Mouse (Mus musculus) liver, postnatal 0 days (tissue): ENCODE data around the gene Uqcr11. TPM values are rescaled to one million over a fixed set of nuclear protein-coding genes. Genes with fewer than 3 reads are reported as not detected.

ENCODE experiments used
- ATAC-seq: fragments of 200-750 bp; cut with Nextera tagmentation; 2 replicates; pipeline ENCODE4 v1.8.0; 2017; ENCODE audit warnings: mild to moderate bottlenecking, moderate library complexity
- DNase-seq: peaks from one replicate; pipeline ENCODE4 v3.0.0-alpha.2; 2016
- H3K27ac ChIP-seq: fragments of 300-500 bp; sonication (generic); 2 replicates; pipeline ENCODE4 v1.5.1; 2014; ENCODE audit warnings: antibody characterized with exemption, moderate library complexity, mild to moderate bottlenecking, low read depth
- H3K27me3 ChIP-seq: fragments of 300-500 bp; sonication (generic); 2 replicates; pipeline ENCODE4 v1.6.1; 2014; ENCODE audit warnings: low read length, control low read depth, mixed read lengths; ENCODE audit not compliant: insufficient read depth
- H3K36me3 ChIP-seq: fragments of 300-500 bp; sonication (generic); replicated peaks from 2 replicates; pipeline ENCODE4 v1.6.1; 2014; ENCODE audit warnings: mild to moderate bottlenecking, control low read depth, low read length, moderate library complexity, mixed read lengths; ENCODE audit not compliant: insufficient read depth
- H3K4me1 ChIP-seq: fragments of 300-500 bp; sonication (generic); 2 replicates; pipeline ENCODE4 v1.6.1; 2014; ENCODE audit warnings: antibody characterized with exemption, mild to moderate bottlenecking, control low read depth; ENCODE audit not compliant: insufficient read depth
- H3K4me2 ChIP-seq: fragments of 300-500 bp; sonication (generic); 2 replicates; pipeline ENCODE4 v1.6.1; 2014; ENCODE audit warnings: low read depth, mild to moderate bottlenecking, low read length, moderate library complexity, mixed read lengths
- H3K4me3 ChIP-seq: fragments of 300-500 bp; sonication (generic); 2 replicates; pipeline ENCODE4 v1.5.1; 2014; ENCODE audit warnings: low read depth, low read length
- H3K9ac ChIP-seq: fragments of 300-500 bp; sonication (generic); replicated peaks from 2 replicates; pipeline ENCODE4 v1.6.1; 2014; ENCODE audit warnings: mild to moderate bottlenecking, moderate library complexity
- H3K9me3 ChIP-seq: fragments of 300-500 bp; sonication (generic); 2 replicates; pipeline ENCODE4 v1.6.1; 2016; ENCODE audit warnings: mild to moderate bottlenecking, control low read depth, low read length, mixed read lengths
- CTCF ChIP-seq: sonication (generic); IDR thresholded peaks from 2 replicates; pipeline ENCODE4 v1.5.1; 2016; ENCODE audit warnings: antibody characterized with exemption, low read depth
- EP300 ChIP-seq: IDR thresholded peaks from 2 replicates; pipeline ENCODE4 v1.6.1; 2016; ENCODE audit warnings: antibody characterized with exemption, low read depth, mild to moderate bottlenecking
- WGBS: fragments of 180-500 bp; shearing (Covaris S2); extraction: QIAGEN DNeasy Blood & Tissue Kit; methylation state at CpG from one replicate; pipeline ENCODE4 v1.1.7; 2014; ENCODE audit not compliant: insufficient replicate concordance; 5-methylcytosine and 5-hydroxymethylcytosine counted together
- polyA plus RNA-seq: library from polyadenylated mRNA; unstranded; fragments of >200 nt; fragmentation: Nextera tagmentation; extraction: Ambion mirVana; gene quantifications from 2 replicates; pipeline ENCODE4 v1.2.1, GENCODE M21; 2015

The Uqcr11 gene
- polyA plus RNA-seq, 1 experiment from 2014 or later, result 771 TPM

DNA sequence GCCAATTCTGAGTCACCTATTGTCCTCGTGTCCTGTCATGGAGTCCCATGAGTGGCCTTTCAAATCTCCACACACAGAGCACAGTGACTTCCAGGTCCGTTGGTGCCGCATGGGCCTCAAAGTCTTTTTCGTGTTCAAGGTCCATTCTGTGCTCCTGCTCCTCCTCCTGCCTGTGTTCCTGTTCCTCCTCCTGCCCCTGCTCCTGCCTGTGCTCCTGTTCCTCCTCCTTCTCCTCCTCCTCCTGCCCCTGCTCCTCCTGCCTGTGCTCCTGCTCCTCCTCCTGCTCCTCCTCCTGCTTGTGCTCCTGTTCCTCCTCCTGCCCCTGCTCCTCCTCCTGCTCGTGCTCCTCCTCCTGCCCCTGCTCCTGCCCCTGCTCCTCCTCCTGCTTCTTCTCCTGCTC is 38.7 kb downstream of the Uqcr11 start:
- Histone ChIP-seq H3K4me2 (no peak overlapping the region), H3K4me3 (no peak overlapping the region), H3K27ac (no peak overlapping the region), H3K27me3 (peaks cover 20% of the 10 kb centered on the region), H3K9ac (no peak overlapping the region), H3K9me3 (no peaks in the 10 kb centered on the region), H3K4me1 (no peaks in the 10 kb centered on the region; the same call in 1 of the 2 replicates), H3K36me3 (no peaks in the 10 kb centered on the region)
- TF ChIP-seq EP300 (no peak), CTCF (no peak)
- ATAC-seq (no peak), DNase-seq (no peak)
- 56% methylated on average over 5 of the region's 5 CpGs for WGBS

DNA sequence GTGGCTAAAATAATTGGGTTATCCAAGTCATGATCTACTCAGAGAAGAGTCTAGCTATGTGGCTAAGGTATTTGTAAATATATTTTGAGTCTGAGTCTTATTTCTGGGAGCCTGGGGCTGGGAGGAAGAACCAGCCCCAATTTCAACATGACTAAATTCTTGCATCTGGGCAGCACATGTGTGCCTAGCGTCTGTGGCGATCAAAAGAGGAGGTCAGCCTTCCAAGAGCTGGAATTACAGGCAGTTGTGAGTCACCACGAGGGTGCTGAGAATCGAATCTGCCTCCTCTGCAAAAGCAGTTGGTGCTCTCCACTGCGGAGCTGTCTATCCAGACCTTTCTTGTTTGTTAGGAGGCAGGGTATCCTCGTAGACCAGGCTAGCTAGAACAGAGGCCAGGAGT is 40.9 kb downstream of the Uqcr11 start:
- no peak for DNase-seq
- Histone ChIP-seq H3K4me2 (no peak overlapping the region), H3K36me3 (no peaks in the 10 kb centered on the region), H3K27me3 (peaks cover 16% of the 10 kb centered on the region; the same call in 1 of the 2 replicates), H3K4me3 (no peak overlapping the region), H3K9me3 (no peaks in the 10 kb centered on the region), H3K9ac (no peak overlapping the region), H3K4me1 (no peaks in the 10 kb centered on the region), H3K27ac (no peak overlapping the region)
- WGBS, result 60% methylated on average over 6 of the region's 6 CpGs
- ATAC-seq, result no peak
- TF ChIP-seq EP300, result no peak
- TF ChIP-seq CTCF, result no peak

DNA sequence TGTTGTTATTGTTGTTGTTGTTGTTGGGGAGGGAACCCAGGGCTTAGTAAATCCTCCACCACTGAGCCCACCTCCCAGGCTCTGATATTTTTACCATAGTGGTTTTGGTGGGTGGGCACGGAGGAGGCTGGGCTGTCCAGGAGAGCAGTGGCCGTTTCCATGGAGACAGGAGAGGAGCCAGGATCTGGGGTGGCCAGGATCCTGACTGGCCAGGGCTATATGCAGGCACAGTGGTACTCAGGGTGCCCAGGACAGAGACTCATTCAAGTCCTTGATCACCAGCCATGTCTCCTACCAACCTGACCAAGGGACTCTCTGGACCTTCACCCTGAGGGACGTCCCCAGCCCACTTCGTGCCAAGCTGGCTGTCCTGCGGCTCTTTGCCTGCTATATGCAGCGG is 42.9 kb downstream of the Uqcr11 start:
- H3K4me1 ChIP-seq, result no peaks in the 10 kb centered on the region
- no peak overlapping the region for H3K27ac ChIP-seq
- no peak overlapping the region for H3K4me2 ChIP-seq
- H3K4me3 ChIP-seq, result no peak overlapping the region
- H3K9me3 ChIP-seq, result no peaks in the 10 kb centered on the region
- no peak for ATAC-seq
- H3K27me3 ChIP-seq, result peaks cover 29% of the 10 kb centered on the region; the same call in 1 of the 2 replicates
- WGBS, result 52% methylated on average over 6 of the region's 6 CpGs
- no peak for TF ChIP-seq CTCF
- no peak for TF ChIP-seq EP300
- H3K36me3 ChIP-seq, result no peaks in the 10 kb centered on the region
- DNase-seq, result no peak
- no peak overlapping the region for H3K9ac ChIP-seq

DNA sequence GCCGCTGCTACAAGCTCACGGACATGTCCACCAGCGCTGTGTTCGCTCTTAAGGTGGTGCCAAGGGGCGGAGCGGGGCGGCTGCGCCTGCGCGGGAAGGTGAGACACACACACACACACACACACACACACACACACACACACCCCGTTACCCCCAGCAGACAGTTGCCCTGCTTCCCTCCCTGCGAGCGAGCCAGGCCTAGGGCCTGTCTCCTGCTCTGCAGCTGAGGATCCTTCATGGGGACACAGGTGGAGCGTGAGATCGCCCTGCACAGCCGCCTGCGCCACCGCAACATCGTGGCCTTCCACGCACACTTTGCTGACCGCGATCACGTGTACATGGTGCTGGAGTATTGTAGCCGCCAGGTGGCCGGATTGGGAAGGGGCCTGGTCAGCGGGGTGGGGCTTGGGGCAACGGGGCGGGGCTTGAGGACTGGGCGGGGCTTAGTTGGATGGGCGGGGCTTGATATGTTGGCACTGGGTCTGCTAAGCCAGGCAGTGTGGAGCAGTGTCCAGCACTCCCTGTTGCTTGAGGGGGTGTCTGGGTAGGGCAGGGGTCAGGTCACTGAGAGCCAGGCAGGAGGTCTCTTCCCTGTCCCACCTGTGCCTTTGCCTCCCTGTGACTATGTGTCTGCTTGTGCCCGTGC is 48.5 kb downstream of the Uqcr11 start:
- Histone ChIP-seq H3K4me3 (no peak overlapping the region), H3K27ac (no peak overlapping the region), H3K27me3 (peaks cover 64% of the 10 kb centered on the region), H3K4me2 (peak overlapping the region; percentile 58), H3K4me1 (peaks cover 3% of the 10 kb centered on the region), H3K9ac (no peak overlapping the region), H3K36me3 (no peaks in the 10 kb centered on the region), H3K9me3 (no peaks in the 10 kb centered on the region)
- DNase-seq (peak; percentile 63), ATAC-seq (peak; percentile 79)
- TF ChIP-seq EP300, result no peak
- TF ChIP-seq CTCF, result peak; percentile 33
- 5% methylated on average over 31 of the region's 31 CpGs for WGBS

DNA sequence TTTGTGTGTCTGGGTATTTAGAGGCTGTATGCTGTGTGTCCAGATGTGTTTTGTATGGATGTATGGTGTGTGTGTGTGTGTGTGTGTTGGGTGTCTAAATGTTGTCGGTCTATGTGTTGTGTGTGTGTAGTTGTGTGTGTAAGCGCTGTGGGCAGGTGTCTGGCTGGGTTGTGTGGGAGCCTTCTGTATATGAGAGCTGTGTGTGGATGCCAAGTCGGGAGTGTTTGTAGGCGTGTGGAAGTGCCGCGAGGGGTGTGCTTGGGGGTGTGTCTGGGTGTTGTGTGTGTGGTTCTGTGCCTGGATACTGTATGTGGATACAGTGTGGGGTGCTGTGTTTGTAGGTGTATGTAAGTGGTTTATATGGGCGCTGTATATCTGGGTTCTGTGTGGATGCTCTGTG is 49.3 kb downstream of the Uqcr11 start:
- Histone ChIP-seq H3K36me3 (no peaks in the 10 kb centered on the region), H3K4me1 (peaks cover 3% of the 10 kb centered on the region), H3K27me3 (peaks cover 67% of the 10 kb centered on the region), H3K27ac (no peak overlapping the region), H3K4me3 (no peak overlapping the region), H3K9me3 (no peaks in the 10 kb centered on the region), H3K4me2 (peak overlapping the region; percentile 58; the same call in 1 of the 2 replicates), H3K9ac (no peak overlapping the region)
- WGBS, result 24% methylated on average over 7 of the region's 7 CpGs
- DNase-seq (no peak), ATAC-seq (no peak)
- TF ChIP-seq EP300 (no peak), CTCF (no peak)

DNA sequence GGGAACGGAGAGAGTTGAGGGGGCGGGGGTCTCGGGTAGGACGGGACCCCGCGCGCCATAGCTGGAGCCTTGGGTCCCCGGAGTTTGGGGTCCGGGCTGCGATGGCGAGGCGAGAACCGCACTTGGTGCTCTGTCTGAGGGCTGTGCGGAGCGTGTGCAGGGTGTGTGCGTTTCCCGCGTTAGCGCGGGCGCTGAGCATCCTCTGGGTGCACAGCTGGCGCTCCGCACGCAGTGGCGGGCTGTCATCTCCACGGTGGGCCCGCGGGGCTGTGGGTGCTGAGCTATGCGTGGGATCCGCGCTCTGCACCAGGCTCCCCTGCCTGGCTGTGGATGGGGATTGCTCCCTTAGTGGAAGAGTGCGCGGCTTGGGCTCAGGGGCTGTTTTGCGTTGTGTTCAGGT is 49.9 kb downstream of the Uqcr11 start:
- H3K9ac ChIP-seq, result no peak overlapping the region
- no peak overlapping the region for H3K4me2 ChIP-seq
- no peak overlapping the region for H3K4me3 ChIP-seq
- WGBS, result 3% methylated on average over 33 of the region's 34 CpGs
- DNase-seq (no peak), ATAC-seq (no peak)
- no peak overlapping the region for H3K27ac ChIP-seq
- H3K4me1 ChIP-seq, result peaks cover 3% of the 10 kb centered on the region
- H3K9me3 ChIP-seq, result no peaks in the 10 kb centered on the region
- TF ChIP-seq EP300 (no peak), CTCF (no peak)
- H3K36me3 ChIP-seq, result no peaks in the 10 kb centered on the region
- peaks cover 67% of the 10 kb centered on the region for H3K27me3 ChIP-seq
